Mouse (Mus musculus) kidney, adult 2 months (tissue): ENCODE results near the gene Armh2.

ENCODE experiments used
- CTCF ChIP-seq: fragments of 200-500 bp; conservative IDR thresholded peaks from 2 replicates; pipeline ENCODE4 v1.5.1; 2011; ENCODE audit warnings: low read depth, mild to moderate bottlenecking, control low read depth, low read length, moderate library complexity, mixed read lengths; ENCODE audit not compliant: insufficient read depth, insufficient read length
- POLR2A ChIP-seq: fragments of 200-500 bp; IDR thresholded peaks from one replicate; pipeline ENCODE4 v1.6.1; 2011; ENCODE audit warnings: low read depth, low read length, control low read depth

- TF ChIP-seq POLR2A = no peak
- peak; percentile 94 for TF ChIP-seq CTCF
Measured at GRCm38 (mm10) chr13:24713434-24714000, 27.5 kb upstream of the Armh2 start.
